Comparison of ENCODE assay signal across 8 mouse cellular contexts in genomic region chr9:61370889-61371754, GRCm38 (mm10). TPM values are rescaled to one million over a fixed set of nuclear protein-coding genes. Genes with fewer than 3 reads are reported as not detected.
DNase-seq lines count a peak whose midpoint lies in the region; ATAC-seq and TF ChIP-seq lines count a peak whose summit lies in the region.

No protein-coding gene starts in this region.

- no peak for TF ChIP-seq CTCF in liver, postnatal 0 days (IDR thresholded peaks at IDR 0.05; ENCODE audit: low read depth)

- peaks cover 21% of the 10 kb centered on the region for H3K4me1 ChIP-seq in brown adipose tissue, adult 24 weeks (ENCODE audit: control insufficient read depth, insufficient read depth, insufficient read length, low read length)
- peaks cover 58% of the 10 kb centered on the region for H3K4me1 ChIP-seq in forebrain, embryonic 12.5 days
- H3K4me1 ChIP-seq in heart, embryonic 15.5 days (replicated peaks): peaks cover 64% of the 10 kb centered on the region
- H3K4me1 ChIP-seq in liver, postnatal 0 days (ENCODE audit: insufficient read depth): peaks cover 72% of the 10 kb centered on the region
- peaks cover 64% of the 10 kb centered on the region for H3K4me1 ChIP-seq in neural tube, embryonic 13.5 days (replicated peaks)

- peak overlapping the region; percentile 84 for H3K27ac ChIP-seq in brown adipose tissue, adult 24 weeks (replicated peaks; ENCODE audit: low read depth, low read length)
- peak overlapping the region; percentile 91 for H3K27ac ChIP-seq in forebrain, embryonic 12.5 days
- H3K27ac ChIP-seq in heart, embryonic 15.5 days: peak overlapping the region; percentile 77
- H3K27ac ChIP-seq in liver, postnatal 0 days (ENCODE audit: low read depth): peak overlapping the region; percentile 87
- H3K27ac ChIP-seq in neural tube, embryonic 13.5 days (replicated peaks): peak overlapping the region; percentile 96

- peak; percentile 36 for ATAC-seq in forebrain, embryonic 12.5 days (ENCODE audit: low FRiP score)
- ATAC-seq in heart, embryonic 15.5 days (replicated peaks; ENCODE audit: insufficient number of reproducible peaks, insufficient read depth, low FRiP score, low read depth): peak; percentile 5; the same call in 1 of the 2 replicates
- ATAC-seq in liver, postnatal 0 days: peak; percentile 3; the same call in 1 of the 2 replicates
- peak; percentile 43 for ATAC-seq in neural tube, embryonic 13.5 days (ENCODE audit: low read depth)

- peak; percentile 7; the same call in 1 of the 2 replicates for TF ChIP-seq EP300 in liver, postnatal 0 days (IDR thresholded peaks at IDR 0.05; ENCODE audit: low read depth)

- H3K4me3 ChIP-seq in brown adipose tissue, adult 24 weeks (ENCODE audit: insufficient read depth, low read depth, low read length): peak overlapping the region; percentile 68
- peak overlapping the region; percentile 92 for H3K4me3 ChIP-seq in forebrain, embryonic 12.5 days (replicated peaks)
- peak overlapping the region; percentile 74 for H3K4me3 ChIP-seq in heart, embryonic 15.5 days
- peak overlapping the region; percentile 62 for H3K4me3 ChIP-seq in liver, postnatal 0 days (ENCODE audit: low read depth, low read length)
- peak overlapping the region; percentile 92 for H3K4me3 ChIP-seq in neural tube, embryonic 13.5 days

- peaks cover 6% of the 10 kb centered on the region; the same call in 1 of the 2 replicates for H3K36me3 ChIP-seq in forebrain, embryonic 12.5 days (replicated peaks)
- H3K36me3 ChIP-seq in heart, embryonic 15.5 days: no peaks in the 10 kb centered on the region
- H3K36me3 ChIP-seq in liver, postnatal 0 days (replicated peaks; ENCODE audit: insufficient read depth, low read length): no peaks in the 10 kb centered on the region
- H3K36me3 ChIP-seq in neural tube, embryonic 13.5 days: no peaks in the 10 kb centered on the region

- H3K27me3 ChIP-seq in forebrain, embryonic 12.5 days: peaks cover 20% of the 10 kb centered on the region
- H3K27me3 ChIP-seq in heart, embryonic 15.5 days: peaks cover 45% of the 10 kb centered on the region
- peaks cover 29% of the 10 kb centered on the region for H3K27me3 ChIP-seq in liver, postnatal 0 days (ENCODE audit: insufficient read depth, low read length)
- peaks cover 12% of the 10 kb centered on the region for H3K27me3 ChIP-seq in neural tube, embryonic 13.5 days

- WGBS in forebrain, embryonic 12.5 days: under 1% methylated on average over 66 of the region's 66 CpGs
- 1% methylated on average over 66 of the region's 66 CpGs for WGBS in heart, embryonic 15.5 days
- under 1% methylated on average over 66 of the region's 66 CpGs for WGBS in liver, postnatal 0 days (ENCODE audit: insufficient replicate concordance)
- WGBS in neural tube, embryonic 13.5 days: under 1% methylated on average over 66 of the region's 66 CpGs

- peak overlapping the region; percentile 65 for H3K9ac ChIP-seq in forebrain, embryonic 12.5 days
- H3K9ac ChIP-seq in heart, embryonic 15.5 days: peak overlapping the region; percentile 58
- peak overlapping the region; percentile 68 for H3K9ac ChIP-seq in liver, postnatal 0 days (replicated peaks)
- H3K9ac ChIP-seq in neural tube, embryonic 13.5 days: peak overlapping the region; percentile 71

- H3K4me2 ChIP-seq in forebrain, embryonic 12.5 days: peak overlapping the region; percentile 92
- H3K4me2 ChIP-seq in heart, embryonic 15.5 days: peak overlapping the region; percentile 94
- peak overlapping the region; percentile 96 for H3K4me2 ChIP-seq in liver, postnatal 0 days (ENCODE audit: low read depth, low read length)
- H3K4me2 ChIP-seq in neural tube, embryonic 13.5 days: peak overlapping the region; percentile 85

- no peaks in the 10 kb centered on the region for H3K9me3 ChIP-seq in forebrain, embryonic 12.5 days
- H3K9me3 ChIP-seq in heart, embryonic 15.5 days (replicated peaks): no peaks in the 10 kb centered on the region
- no peaks in the 10 kb centered on the region for H3K9me3 ChIP-seq in liver, postnatal 0 days (ENCODE audit: low read length)
- no peaks in the 10 kb centered on the region for H3K9me3 ChIP-seq in neural tube, embryonic 13.5 days

- peak; percentile 69 for DNase-seq in CD4-positive helper T cell, adult 2 months (ENCODE audit: low read depth, low spot score)
- peak; percentile 70 to 84 for DNase-seq in kidney, postnatal 25 days
- DNase-seq in liver, postnatal 0 days: peak; percentile 69
- peak; percentile 74 for DNase-seq in testis, postnatal 10 days (ENCODE audit: low spot score)

RNA-seq across cellular contexts. Expression of gene Tle3, which starts 1.0 kb away (rescaled TPM):
- 31.6 and 32.2 TPM in 2 replicates for polyA plus RNA-seq in brown adipose tissue, adult 24 weeks (2012; ENCODE audit: insufficient read depth, insufficient read length, missing spikeins)
- polyA plus RNA-seq in forebrain, embryonic 12.5 days (2016; fragmentation: Nextera tagmentation; extraction: Ambion mirVana): 55.6 and 56.2 TPM in 2 replicates
- polyA plus RNA-seq in heart, embryonic 15.5 days (2015; fragmentation: Nextera tagmentation; extraction: Ambion mirVana): 7.3 and 14.3 TPM in 2 replicates
- 3.2 and 3.6 TPM in 2 replicates for polyA plus RNA-seq in liver, postnatal 0 days (2015; fragmentation: Nextera tagmentation; extraction: Ambion mirVana)
- 31.1 and 33.7 TPM in 2 replicates for polyA plus RNA-seq in neural tube, embryonic 13.5 days (2015; fragmentation: Nextera tagmentation; extraction: Ambion mirVana)

Comparison
In these comparisons a context has a peak if more than half of its experiments do, and no peak if none do; other contexts are left out.
1. Peak in every context shown above with its lines: DNase-seq, ATAC-seq, H3K4me3 ChIP-seq and H3K27ac ChIP-seq.